Mouse (Mus musculus): ENCODE measurements around the gene Hk1.

DNA sequence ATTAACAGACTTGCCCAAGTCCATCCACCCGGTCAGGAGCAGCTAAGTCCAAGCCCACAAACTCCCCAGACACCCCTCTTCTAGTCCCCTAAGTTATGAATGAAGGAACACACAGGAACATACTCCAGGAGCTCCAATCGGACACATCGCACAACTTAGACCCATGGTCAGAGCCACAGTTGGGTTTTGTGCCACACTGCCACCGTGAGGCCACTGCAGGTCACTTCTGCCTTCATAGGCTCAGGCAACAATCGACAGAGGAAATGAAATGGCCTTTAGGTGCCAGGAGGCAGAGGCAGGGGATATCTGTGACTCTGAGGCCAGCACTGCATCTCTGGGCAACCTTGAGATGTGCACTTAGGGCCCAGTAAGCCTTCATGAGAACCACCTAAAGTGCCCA is 31.2 kb upstream of the Hk1 start:
- TF ChIP-seq POLR2A (IDR thresholded peaks at IDR 0.05; ENCODE audit: insufficient read depth, low read length) (no peak), CTCF (IDR thresholded peaks at IDR 0.05; ENCODE audit: low read depth, low read length) (peak; percentile 96)

All from ES-Bruce4 (cell line).